Mouse (Mus musculus) hindbrain, embryonic 14.5 days (tissue): ENCODE measurements around the gene Tmem139. TPM values are rescaled to one million over a fixed set of nuclear protein-coding genes. Genes with fewer than 3 reads are reported as not detected.

Source experiments
- ATAC-seq: fragments of 200-750 bp; cut with Nextera tagmentation; 2 replicates; pipeline ENCODE4 v1.8.0; 2017; ENCODE audit warnings: moderate number of reproducible peaks, mild to moderate bottlenecking, moderate TSS enrichment, moderate library complexity; ENCODE audit not compliant: low FRiP score
- DNase-seq: peaks from one replicate; pipeline ENCODE4 v3.0.0-alpha.2; 2015; ENCODE audit warnings: low spot score
- H3K27ac ChIP-seq: fragments of 300-500 bp; sonication (generic); 2 replicates; pipeline ENCODE4 v1.5.1; 2014; ENCODE audit warnings: mild to moderate bottlenecking, moderate library complexity
- H3K27me3 ChIP-seq: fragments of 300-500 bp; sonication (generic); 2 replicates; pipeline ENCODE4 v1.6.1; 2014; ENCODE audit warnings: mild to moderate bottlenecking, low read length, mixed read lengths; ENCODE audit not compliant: control insufficient read depth, insufficient read depth
- H3K36me3 ChIP-seq: fragments of 300-500 bp; sonication (generic); replicated peaks from 2 replicates; pipeline ENCODE4 v1.6.1; 2014; ENCODE audit not compliant: control insufficient read depth, insufficient read depth
- H3K4me1 ChIP-seq: fragments of 300-500 bp; sonication (generic); replicated peaks from 2 replicates; pipeline ENCODE4 v1.6.1; 2014; ENCODE audit warnings: antibody characterized with exemption, low read length, mixed read lengths; ENCODE audit not compliant: control insufficient read depth, insufficient read depth
- H3K4me2 ChIP-seq: fragments of 300-500 bp; sonication (generic); replicated peaks from 2 replicates; pipeline ENCODE4 v1.6.1; 2014; ENCODE audit warnings: mild to moderate bottlenecking, moderate library complexity
- H3K4me3 ChIP-seq: fragments of 300-500 bp; sonication (generic); replicated peaks from 2 replicates; pipeline ENCODE4 v1.5.1; 2014; ENCODE audit warnings: mild to moderate bottlenecking, low read length
- H3K9ac ChIP-seq: fragments of 300-500 bp; sonication (generic); 2 replicates; pipeline ENCODE4 v1.6.1; 2014
- H3K9me3 ChIP-seq: fragments of 300-500 bp; sonication (generic); 2 replicates; pipeline ENCODE4 v1.6.1; 2016; ENCODE audit warnings: low read length; ENCODE audit not compliant: control insufficient read depth
- WGBS: fragments of 180-500 bp; shearing (Covaris S2); extraction: QIAGEN DNeasy Blood & Tissue Kit; methylation state at CpG from one replicate; pipeline ENCODE4 v1.1.7; 2014; 5-methylcytosine and 5-hydroxymethylcytosine counted together
- polyA plus RNA-seq: library from polyadenylated mRNA; unstranded; fragments of >200 nt; fragmentation: Nextera tagmentation; extraction: Ambion mirVana; gene quantifications from 2 replicates; pipeline ENCODE4 v1.2.1, GENCODE M21; 2014

Gene Tmem139
- polyA plus RNA-seq, 1 experiment from 2014 or later: not detected

- Histone ChIP-seq H3K9me3 (no peaks in the 10 kb centered on the region), H3K4me2 (no peak overlapping the region), H3K9ac (no peak overlapping the region), H3K27me3 (no peaks in the 10 kb centered on the region), H3K36me3 (peaks cover 74% of the 10 kb centered on the region), H3K4me3 (no peak overlapping the region), H3K4me1 (no peaks in the 10 kb centered on the region), H3K27ac (no peak overlapping the region)
- WGBS: 51% methylated on average over 8 of the region's 8 CpGs
- ATAC-seq (no peak), DNase-seq (no peak)
These were observed 48.1 kb downstream of the Tmem139 start for GRCm38 (mm10) chr6:42309816-42310378.

- no peaks in the 10 kb centered on the region for H3K4me1 ChIP-seq
- no peak overlapping the region for H3K27ac ChIP-seq
- DNase-seq: no peak
- no peaks in the 10 kb centered on the region for H3K27me3 ChIP-seq
- no peak overlapping the region for H3K4me2 ChIP-seq
- no peak overlapping the region for H3K4me3 ChIP-seq
- WGBS: 94% methylated on average over 2 of the region's 2 CpGs
- H3K9ac ChIP-seq: no peak overlapping the region
- ATAC-seq: no peak
- no peaks in the 10 kb centered on the region for H3K9me3 ChIP-seq
- peaks cover 77% of the 10 kb centered on the region for H3K36me3 ChIP-seq
These were observed 48.8 kb downstream of the Tmem139 start for GRCm38 (mm10) chr6:42310427-42311053.

Other genes starting within 250 kb of the Tmem139 start
- not detected in 2 replicates for gene Sva, start 223.6 kb upstream of the Tmem139 start, polyA plus RNA-seq
- gene Tas2r139, start 121.0 kb upstream of the Tmem139 start, polyA plus RNA-seq: not detected in 2 replicates
- not detected in 2 replicates for gene Tas2r144, start 46.6 kb upstream of the Tmem139 start, polyA plus RNA-seq
- gene Gstk1, start 16.0 kb upstream of the Tmem139 start, polyA plus RNA-seq: 11.6 and 12.1 TPM in 2 replicates
- 32.7 and 36.4 TPM in 2 replicates for gene Casp2, start 3.0 kb downstream of the Tmem139 start, polyA plus RNA-seq
- 0.94 and 1.9 TPM in 2 replicates for gene Clcn1, start 24.7 kb downstream of the Tmem139 start, polyA plus RNA-seq
- gene Fam131b, start 62.7 kb downstream of the Tmem139 start, polyA plus RNA-seq: 7.2 and 7.9 TPM in 2 replicates
- 56.6 and 60.3 TPM in 2 replicates for gene Zyx, start 87.7 kb downstream of the Tmem139 start, polyA plus RNA-seq
- gene Epha1, start 111.3 kb downstream of the Tmem139 start, polyA plus RNA-seq: 0.16 and 0.24 TPM in 2 replicates
- gene Tas2r143, start 138.3 kb downstream of the Tmem139 start, polyA plus RNA-seq: not detected in 2 replicates
- not detected in 2 replicates for gene Tas2r135, start 143.5 kb downstream of the Tmem139 start, polyA plus RNA-seq
- not detected in 2 replicates for gene Tas2r126, start 172.6 kb downstream of the Tmem139 start, polyA plus RNA-seq
- gene Olfr458, start 203.2 kb downstream of the Tmem139 start, polyA plus RNA-seq: not detected in 2 replicates
- not detected in 2 replicates for gene Olfr457, start 214.4 kb downstream of the Tmem139 start, polyA plus RNA-seq
- not detected in 2 replicates for gene Olfr456, start 225.2 kb downstream of the Tmem139 start, polyA plus RNA-seq